Comparison of ENCODE assay signal across 8 mouse cellular contexts in genomic region chr6:88942595-88942994, GRCm38 (mm10). TPM values are rescaled to one million over a fixed set of nuclear protein-coding genes. Genes with fewer than 3 reads are reported as not detected.
DNase-seq lines count a peak whose midpoint lies in the region; ATAC-seq lines count a peak whose summit lies in the region.
"Had no signal": no experiment of that assay in that cellular context is flagged by ENCODE, and none has a peak within 500 bp of the region (broad histone marks: within the 10 kb centered on the region; RNA-seq: fewer than 3 reads in every experiment).

No protein-coding gene starts in this region.

- H3K36me3 ChIP-seq in megakaryocyte, embryonic 14.5 days (replicated peaks; ENCODE audit: low read length) = no peaks in the 10 kb centered on the region
- H3K36me3 ChIP-seq in forebrain, embryonic 14.5 days (ENCODE audit: control insufficient read depth, insufficient read depth, low read length) = no peaks in the 10 kb centered on the region

- H3K4me3 ChIP-seq in megakaryocyte, embryonic 14.5 days (replicated peaks) = peak overlapping the region; percentile 14
- H3K4me3 ChIP-seq in forebrain, embryonic 14.5 days (ENCODE audit: low read depth, low read length) = no peak overlapping the region; the same call in 1 of the 2 replicates

- H3K4me1 ChIP-seq in megakaryocyte, embryonic 14.5 days = peaks cover 47% of the 10 kb centered on the region
- H3K4me1 ChIP-seq in forebrain, embryonic 14.5 days (ENCODE audit: control insufficient read depth, insufficient read depth, low read length) = peaks cover 62% of the 10 kb centered on the region

- H3K9ac ChIP-seq in forebrain, embryonic 14.5 days (ENCODE audit: low read length) = peak overlapping the region; percentile 38; the same call in 1 of the 2 replicates

- H3K9me3 ChIP-seq in megakaryocyte, embryonic 14.5 days = no peaks in the 10 kb centered on the region
- H3K9me3 ChIP-seq in forebrain, embryonic 14.5 days (replicated peaks; ENCODE audit: control insufficient read depth, low read length) = no peaks in the 10 kb centered on the region

- ATAC-seq in megakaryocyte, adult 5-6 weeks (ENCODE audit: poor library complexity, severe bottlenecking) = no peak
- peak; percentile 87 for ATAC-seq in forebrain, embryonic 14.5 days

- peak overlapping the region; percentile 77 for H3K27ac ChIP-seq in forebrain, embryonic 14.5 days (ENCODE audit: low read depth, low read length)

- H3K4me2 ChIP-seq in forebrain, embryonic 14.5 days (ENCODE audit: low read length) = peak overlapping the region; percentile 45

- DNase-seq in forebrain, embryonic 14.5 days (ENCODE audit: low spot score) = peak; percentile 95
- peak; percentile 67 to 73 for DNase-seq in layer of hippocampus, postnatal 36 days
- DNase-seq in right cerebral cortex, postnatal 4 days = peak; percentile 86
- DNase-seq in adrenal gland, adult 2 months = no peak
- no peak for DNase-seq in lung, postnatal 25 days (ENCODE audit: low spot score)
- DNase-seq: cerebellum, adult 8-10 months had no signal

- peaks cover 74% of the 10 kb centered on the region for H3K27me3 ChIP-seq in megakaryocyte, embryonic 14.5 days (replicated peaks)
- no peaks in the 10 kb centered on the region for H3K27me3 ChIP-seq in forebrain, embryonic 14.5 days (replicated peaks; ENCODE audit: control insufficient read depth, insufficient read depth, low read length)

- WGBS in forebrain, embryonic 14.5 days = 5% methylated on average over 8 of the region's 8 CpGs

RNA-seq across cellular contexts. Expression of gene Tpra1, which starts 40.5 kb away (rescaled TPM):
- polyA plus RNA-seq in megakaryocyte, embryonic 14.5 days (2012; ENCODE audit: insufficient read depth, low replicate concordance) = 102 and 155 TPM in 2 replicates
- 24.0 and 26.1 TPM in 2 replicates for total RNA-seq in megakaryocyte, adult 5-6 weeks (2015)
- 32.4 and 35.5 TPM in 2 replicates for total RNA-seq in megakaryocyte, adult 5-6 weeks (2017)
- 32.9 and 41.2 TPM in 2 replicates for polyA plus RNA-seq in forebrain, embryonic 14.5 days (2014; fragmentation: Nextera tagmentation; extraction: Ambion mirVana)
- total RNA-seq in layer of hippocampus, postnatal 36 days (2021) = 10 to 100 TPM; 45.8 to 48.5 TPM
- 100 to 1,000 TPM in 1 of 2 experiments, 10 to 100 TPM in 1; 87.0 to 108 TPM for total RNA-seq in adrenal gland, adult 2 months (2021)
- 578 and 603 TPM in 2 replicates for polyA plus RNA-seq in adrenal gland, adult 2 months (2012; rRNA removed)

RNA-seq across cellular contexts. Expression of gene Mcm2, which starts 44.0 kb away (rescaled TPM):
- 133 and 188 TPM in 2 replicates for polyA plus RNA-seq in megakaryocyte, embryonic 14.5 days (2012; ENCODE audit: insufficient read depth, low replicate concordance)
- 45.4 and 47.7 TPM in 2 replicates for total RNA-seq in megakaryocyte, adult 5-6 weeks (2015)
- 77.2 TPM in 2 replicates for total RNA-seq in megakaryocyte, adult 5-6 weeks (2017)
- polyA plus RNA-seq in forebrain, embryonic 14.5 days (2014; fragmentation: Nextera tagmentation; extraction: Ambion mirVana) = 71.1 and 82.8 TPM in 2 replicates
- 1 to 10 TPM; 4.5 to 5.1 TPM for total RNA-seq in layer of hippocampus, postnatal 36 days (2021)
- total RNA-seq in adrenal gland, adult 2 months (2021) = 10 to 100 TPM; 18.1 to 33.1 TPM
- 24.4 and 33.4 TPM in 2 replicates for polyA plus RNA-seq in adrenal gland, adult 2 months (2012; rRNA removed)

Comparison
In these comparisons a context has a peak if more than half of its experiments do, and no peak if none do; other contexts are left out.
1. DNase-seq: peak in forebrain, embryonic 14.5 days (single experiment), layer of hippocampus, postnatal 36 days (2 of 2) and right cerebral cortex, postnatal 4 days (single experiment); none in adrenal gland, adult 2 months (single experiment) and lung, postnatal 25 days (single experiment).